Mouse (Mus musculus) kidney, adult 2 months (tissue): ENCODE data around the gene Bcr. TPM values are rescaled to one million over a fixed set of nuclear protein-coding genes. Genes with fewer than 3 reads are reported as not detected.

Source experiments
- DNase-seq: peaks from one replicate; pipeline ENCODE4 v3.0.0; 2021
- H3K27ac ChIP-seq: fragments of 200-500 bp; 2 replicates; pipeline ENCODE4 v1.5.1; 2012; ENCODE audit warnings: low read depth, low read length, control low read depth, inconsistent platforms; ENCODE audit not compliant: insufficient read depth
- H3K27me3 ChIP-seq: fragments of 200-500 bp; replicated peaks from 2 replicates; pipeline ENCODE4 v1.6.1; 2012; ENCODE audit warnings: mild to moderate bottlenecking, moderate library complexity, low read length, inconsistent platforms; ENCODE audit not compliant: control insufficient read depth, insufficient read depth
- H3K36me3 ChIP-seq: fragments of 200-500 bp; 2 replicates; pipeline ENCODE4 v1.6.1; 2012; ENCODE audit warnings: mild to moderate bottlenecking, moderate library complexity, low read length, inconsistent platforms; ENCODE audit not compliant: control insufficient read depth, insufficient read depth
- H3K4me1 ChIP-seq: fragments of 200-500 bp; 2 replicates; pipeline ENCODE4 v1.6.1; 2011; ENCODE audit warnings: low read length; ENCODE audit not compliant: control insufficient read depth, insufficient read depth
- H3K4me3 ChIP-seq: fragments of 200-500 bp; 2 replicates; pipeline ENCODE4 v1.5.1; 2011; ENCODE audit warnings: mild to moderate bottlenecking, low read depth, low read length, control low read depth; ENCODE audit not compliant: insufficient read depth
- CTCF ChIP-seq: fragments of 200-500 bp; conservative IDR thresholded peaks from 2 replicates; pipeline ENCODE4 v1.5.1; 2011; ENCODE audit warnings: low read depth, mild to moderate bottlenecking, control low read depth, low read length, moderate library complexity, mixed read lengths; ENCODE audit not compliant: insufficient read depth, insufficient read length
- POLR2A ChIP-seq: fragments of 200-500 bp; IDR thresholded peaks from one replicate; pipeline ENCODE4 v1.6.1; 2011; ENCODE audit warnings: low read depth, low read length, control low read depth
- WGBS: fragments of 180-500 bp; shearing (Covaris S2); methylation state at CpG from one replicate; pipeline ENCODE4 v1.1.7; 2018; 5-methylcytosine and 5-hydroxymethylcytosine counted together
- polyA plus RNA-seq: library from polyadenylated mRNA; depleted of rRNA; stranded (reverse); fragments of >200 nt; gene quantifications from 2 replicates; pipeline ENCODE4 v1.2.3, GENCODE M21; 2012

The Bcr gene
- polyA plus RNA-seq, 1 experiment = 28.7 TPM

GRCm38 (mm10) chr10:75094338-75094737 is 33.9 kb downstream of the Bcr start:
- Histone ChIP-seq H3K4me1 (peaks cover 22% of the 10 kb centered on the region), H3K4me3 (no peak overlapping the region), H3K27me3 (no peaks in the 10 kb centered on the region), H3K36me3 (no peaks in the 10 kb centered on the region), H3K27ac (no peak overlapping the region)
- TF ChIP-seq POLR2A = no peak
- TF ChIP-seq CTCF = no peak
- no peak for DNase-seq
- 100% methylated on average over 1 of the region's 1 CpGs for WGBS

- H3K36me3 ChIP-seq = no peaks in the 10 kb centered on the region
- no peak for DNase-seq
- WGBS = 98% methylated on average over 7 of the region's 7 CpGs
- H3K4me1 ChIP-seq = peaks cover 22% of the 10 kb centered on the region
- no peak for TF ChIP-seq POLR2A
- no peak for TF ChIP-seq CTCF
- no peak overlapping the region; the same call in 1 of the 2 replicates for H3K27ac ChIP-seq
- no peak overlapping the region for H3K4me3 ChIP-seq
- no peaks in the 10 kb centered on the region for H3K27me3 ChIP-seq
These were observed 34.8 kb downstream of the Bcr start for GRCm38 (mm10) chr10:75095216-75095615.

- Histone ChIP-seq H3K4me3 (no peak overlapping the region), H3K36me3 (no peaks in the 10 kb centered on the region), H3K27me3 (no peaks in the 10 kb centered on the region), H3K4me1 (peaks cover 23% of the 10 kb centered on the region), H3K27ac (no peak overlapping the region)
- DNase-seq = peak; percentile 25
- TF ChIP-seq CTCF = no peak
- no peak for TF ChIP-seq POLR2A
- 57% methylated on average over 10 of the region's 10 CpGs for WGBS
These were observed 38.2 kb downstream of the Bcr start for GRCm38 (mm10) chr10:75098446-75099183.

GRCm38 (mm10) chr10:75100298-75100697 is 39.9 kb downstream of the Bcr start:
- Histone ChIP-seq H3K4me1 (peaks cover 24% of the 10 kb centered on the region), H3K27ac (no peak overlapping the region), H3K4me3 (no peak overlapping the region), H3K36me3 (no peaks in the 10 kb centered on the region), H3K27me3 (no peaks in the 10 kb centered on the region)
- WGBS = 79% methylated on average over 7 of the region's 7 CpGs
- TF ChIP-seq POLR2A (no peak), CTCF (no peak)
- no peak for DNase-seq

GRCm38 (mm10) chr10:75103502-75103901 is 43.1 kb downstream of the Bcr start:
- no peaks in the 10 kb centered on the region for H3K36me3 ChIP-seq
- no peak overlapping the region for H3K4me3 ChIP-seq
- H3K27me3 ChIP-seq = no peaks in the 10 kb centered on the region
- H3K4me1 ChIP-seq = peaks cover 23% of the 10 kb centered on the region
- no peak overlapping the region for H3K27ac ChIP-seq
- TF ChIP-seq POLR2A = no peak
- no peak for TF ChIP-seq CTCF
- no peak for DNase-seq
- WGBS = 96% methylated on average over 2 of the region's 2 CpGs

GRCm38 (mm10) chr10:75104191-75105098 is 44.1 kb downstream of the Bcr start:
- 39% methylated on average over 9 of the region's 9 CpGs for WGBS
- H3K36me3 ChIP-seq = no peaks in the 10 kb centered on the region
- peaks cover 23% of the 10 kb centered on the region for H3K4me1 ChIP-seq
- DNase-seq = peak; percentile 54
- TF ChIP-seq POLR2A = no peak
- no peak for TF ChIP-seq CTCF
- no peaks in the 10 kb centered on the region for H3K27me3 ChIP-seq
- H3K4me3 ChIP-seq = no peak overlapping the region
- H3K27ac ChIP-seq = no peak overlapping the region

- H3K4me1 ChIP-seq = peaks cover 23% of the 10 kb centered on the region
- WGBS = 68% methylated on average over 4 of the region's 4 CpGs
These were observed 44.7 kb downstream of the Bcr start for GRCm38 (mm10) chr10:75105099-75105461.

More at GRCm38 (mm10) chr10:75105099-75105461, 44.7 kb downstream of the Bcr start:
- H3K27ac ChIP-seq = no peak overlapping the region
- TF ChIP-seq POLR2A (no peak), CTCF (no peak)
- no peaks in the 10 kb centered on the region for H3K27me3 ChIP-seq
- DNase-seq = peak; percentile 41
- no peak overlapping the region for H3K4me3 ChIP-seq
- H3K36me3 ChIP-seq = no peaks in the 10 kb centered on the region
